Mouse (Mus musculus) liver, adult 2 months (tissue): ENCODE data around the gene Gatd1. TPM values are rescaled to one million over a fixed set of nuclear protein-coding genes. Genes with fewer than 3 reads are reported as not detected.
"Not testable (repeated sequence)": the region's sequence is repeated elsewhere in the genome, so short reads cannot be mapped to it uniquely, and the experiment has no call there.

ENCODE experiments used
- DNase-seq: peaks from one replicate; pipeline ENCODE4 v3.0.0-alpha.2; 2011; ENCODE audit warnings: low read depth, low spot score; ENCODE audit errors: extremely low read depth
- H3K27ac ChIP-seq: fragments of 200-500 bp; replicated peaks from 2 replicates; pipeline ENCODE4 v1.5.1; 2012; ENCODE audit warnings: low read depth, mild to moderate bottlenecking, control low read depth, inconsistent platforms, low read length; ENCODE audit not compliant: insufficient read depth
- H3K27me3 ChIP-seq: fragments of 200-500 bp; 2 replicates; pipeline ENCODE4 v1.6.1; 2012; ENCODE audit warnings: mild to moderate bottlenecking, moderate library complexity, low read length, inconsistent platforms; ENCODE audit not compliant: control insufficient read depth, insufficient read depth
- H3K36me3 ChIP-seq: fragments of 200-500 bp; 2 replicates; pipeline ENCODE4 v1.6.1; 2012; ENCODE audit warnings: low read length, inconsistent platforms; ENCODE audit not compliant: control insufficient read depth, insufficient read depth
- H3K4me1 ChIP-seq: fragments of 200-500 bp; 2 replicates; pipeline ENCODE4 v1.6.1; 2011; ENCODE audit warnings: low read length; ENCODE audit not compliant: control insufficient read depth, insufficient read depth
- H3K4me3 ChIP-seq: fragments of 200-500 bp; 2 replicates; pipeline ENCODE4 v1.5.1; 2011; ENCODE audit warnings: low read depth, mild to moderate bottlenecking, control low read depth, low read length, moderate library complexity; ENCODE audit not compliant: insufficient read depth
- H3K79me2 ChIP-seq: fragments of 200-500 bp; 2 replicates; pipeline ENCODE4 v1.6.1; 2012; ENCODE audit warnings: inconsistent platforms, mild to moderate bottlenecking, low read length, moderate library complexity; ENCODE audit not compliant: control insufficient read depth, insufficient read depth
- H3K9ac ChIP-seq: fragments of 200-500 bp; 2 replicates; pipeline ENCODE4 v1.6.1; 2012; ENCODE audit warnings: low read depth, mild to moderate bottlenecking, control low read depth, inconsistent platforms, low read length
- CTCF ChIP-seq: fragments of 200-500 bp; IDR thresholded peaks from 2 replicates; pipeline ENCODE4 v1.5.1; 2011; ENCODE audit warnings: low read depth, low read length, control low read depth
- POLR2A ChIP-seq: fragments of 200-500 bp; IDR thresholded peaks from 2 replicates; pipeline ENCODE4 v1.6.1; 2011; ENCODE audit warnings: low read length, control low read depth; ENCODE audit not compliant: insufficient read depth; ENCODE audit errors: extremely low read depth
- WGBS: fragments of 180-500 bp; shearing (Covaris S2); methylation state at CpG from one replicate; pipeline ENCODE4 v1.1.7; 2018; 5-methylcytosine and 5-hydroxymethylcytosine counted together
- polyA plus RNA-seq: library from polyadenylated mRNA; depleted of rRNA; stranded (reverse); fragments of >200 nt; gene quantifications from 2 replicates; pipeline ENCODE4 v1.2.3, GENCODE M21; 2012
- total RNA-seq: library from RNA; depleted of rRNA; stranded (reverse); fragments of >200 nt; gene quantifications from 2 replicates; pipeline ENCODE4 v1.2.3, GENCODE M21; 2014

Gene Gatd1
- total and polyA plus RNA-seq, 2 experiments, result 15.1 to 36.2 TPM

DNA sequence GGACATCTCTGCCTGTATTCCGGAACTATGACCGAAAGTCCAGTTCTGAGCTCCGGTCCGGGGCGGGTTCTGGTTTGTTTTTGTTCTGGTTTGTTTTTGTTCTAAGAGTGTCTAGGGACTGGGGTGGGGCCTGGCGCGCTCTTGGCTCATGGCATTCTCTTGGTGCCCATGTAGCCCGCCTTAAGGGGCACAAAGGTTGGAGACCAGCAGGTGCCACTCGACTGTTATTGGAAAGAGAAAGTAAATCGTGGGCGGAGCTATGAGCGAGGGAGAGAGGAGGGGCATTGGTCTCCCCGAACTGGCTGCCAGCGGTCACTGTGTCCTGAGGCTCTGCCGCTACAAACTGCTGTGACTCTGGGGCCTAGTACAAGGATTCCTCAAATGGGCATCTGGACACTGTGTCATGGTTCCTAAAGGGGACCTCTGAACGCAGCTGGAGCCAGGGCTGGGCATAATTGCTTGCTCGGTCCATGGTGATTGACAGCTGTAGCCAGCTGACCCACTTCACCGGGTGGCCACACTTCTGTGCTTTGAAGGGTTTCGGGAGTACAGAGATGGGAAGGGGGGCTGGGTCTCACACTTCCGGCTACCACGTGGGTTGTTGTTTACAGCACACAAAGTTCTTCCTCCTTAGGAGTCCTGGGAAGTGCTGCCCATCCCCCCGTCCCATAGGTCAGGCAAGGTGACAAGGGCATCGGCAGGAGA lies 41.8 kb upstream of the Gatd1 start:
- TF ChIP-seq CTCF, result no peak
- TF ChIP-seq POLR2A, result peak; percentile 66
- Histone ChIP-seq H3K27me3 (no peaks in the 10 kb centered on the region), H3K36me3 (peaks cover 26% of the 10 kb centered on the region; the same call in 1 of the 2 replicates), H3K4me3 (peak overlapping the region; percentile 91), H3K79me2 (peaks cover 8% of the 10 kb centered on the region; the same call in 1 of the 2 replicates), H3K4me1 (peaks cover 18% of the 10 kb centered on the region; the same call in 1 of the 2 replicates), H3K9ac (peak overlapping the region; percentile 98), H3K27ac (peak overlapping the region; percentile 93)
- WGBS, result 0% methylated on average over 23 of the region's 23 CpGs
- peak; percentile 92 for DNase-seq

DNA sequence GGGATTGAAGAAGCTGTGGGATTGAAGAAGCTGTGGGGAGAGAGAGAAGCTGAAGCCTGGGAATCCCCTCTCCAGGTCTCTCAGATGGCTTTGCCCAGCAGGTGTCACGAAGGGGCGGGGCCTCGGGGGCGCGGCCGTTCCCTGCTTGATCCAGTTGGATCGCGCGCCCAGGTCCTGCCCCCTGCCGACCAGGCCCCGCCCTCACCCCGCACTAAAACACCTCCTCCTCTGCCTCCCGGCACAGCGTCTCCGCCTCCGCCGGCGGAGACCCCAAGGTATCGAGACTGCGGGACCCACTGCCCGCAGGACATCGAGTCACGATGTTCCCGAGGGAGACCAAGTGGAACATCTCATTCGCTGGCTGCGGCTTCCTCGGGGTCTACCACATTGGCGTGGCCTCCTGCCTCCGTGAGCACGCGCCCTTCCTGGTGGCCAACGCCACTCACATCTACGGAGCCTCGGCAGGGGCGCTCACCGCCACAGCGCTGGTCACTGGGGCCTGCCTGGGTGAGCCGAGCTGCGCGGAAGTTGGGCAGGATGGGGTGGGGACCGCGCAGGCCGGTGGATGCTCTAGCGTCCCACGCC lies 41.1 kb upstream of the Gatd1 start, which contains the start of gene Pnpla2:
TSS of gene Pnpla2 (plus strand) at position 232 of the 585 bp plus-strand sequence.
- under 1% methylated on average over 45 of the region's 45 CpGs for WGBS
- peaks cover 8% of the 10 kb centered on the region; the same call in 1 of the 2 replicates for H3K79me2 ChIP-seq
- peaks cover 29% of the 10 kb centered on the region; the same call in 1 of the 2 replicates for H3K36me3 ChIP-seq
- TF ChIP-seq CTCF, result no peak
- peak; percentile 99 for TF ChIP-seq POLR2A
- DNase-seq, result peak; percentile 74
- H3K4me3 ChIP-seq, result peak within 1 kb of the TSS; percentile 91
- peak within 1 kb of the TSS; percentile 98 for H3K9ac ChIP-seq
- peak within 1 kb of the TSS; percentile 93 for H3K27ac ChIP-seq
- no peaks in the 10 kb centered on the region for H3K27me3 ChIP-seq
- H3K4me1 ChIP-seq, result peaks cover 18% of the 10 kb centered on the region; the same call in 1 of the 2 replicates

DNA sequence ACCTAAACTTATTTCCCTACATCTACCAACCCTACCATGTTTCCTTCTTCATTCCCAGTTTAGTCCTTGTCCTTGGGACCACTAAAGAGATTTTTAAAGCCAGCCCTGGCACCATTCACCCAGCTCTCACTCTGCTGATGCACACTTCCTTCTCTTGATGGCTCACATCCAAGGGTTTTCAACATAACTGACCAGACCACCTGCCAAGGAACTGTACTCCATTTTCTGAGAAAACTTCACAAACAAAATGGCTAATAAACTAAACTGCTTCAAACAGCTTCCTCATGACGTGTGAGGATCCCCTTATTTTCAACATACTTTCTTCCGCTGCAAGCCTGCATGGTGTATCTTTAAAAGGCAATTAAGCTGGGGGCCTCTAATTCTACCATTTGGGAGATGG lies 39.7 kb upstream of the Gatd1 start:
- H3K9ac ChIP-seq, result no peak overlapping the region
- DNase-seq, result no peak
- TF ChIP-seq POLR2A (no peak), CTCF (no peak)
- H3K27ac ChIP-seq, result no peak overlapping the region
- peaks cover 8% of the 10 kb centered on the region; the same call in 1 of the 2 replicates for H3K79me2 ChIP-seq
- 77% methylated on average over 2 of the region's 2 CpGs for WGBS
- H3K4me1 ChIP-seq, result peaks cover 19% of the 10 kb centered on the region; the same call in 1 of the 2 replicates
- H3K4me3 ChIP-seq, result no peak overlapping the region
- H3K36me3 ChIP-seq, result peaks cover 24% of the 10 kb centered on the region; the same call in 1 of the 2 replicates
- no peaks in the 10 kb centered on the region for H3K27me3 ChIP-seq

GRCm38 (mm10) chr7:141451928-141452327 lies 38.0 kb upstream of the Gatd1 start:
- DNase-seq, result no peak
- peaks cover 7% of the 10 kb centered on the region; the same call in 1 of the 2 replicates for H3K79me2 ChIP-seq
- H3K36me3 ChIP-seq, result peaks cover 15% of the 10 kb centered on the region; the same call in 1 of the 2 replicates
- no peak overlapping the region for H3K27ac ChIP-seq
- no peak overlapping the region for H3K4me3 ChIP-seq
- TF ChIP-seq CTCF (no peak), POLR2A (no peak)
- no peak overlapping the region for H3K9ac ChIP-seq
- peaks cover 12% of the 10 kb centered on the region for H3K4me1 ChIP-seq
- H3K27me3 ChIP-seq, result no peaks in the 10 kb centered on the region

DNA sequence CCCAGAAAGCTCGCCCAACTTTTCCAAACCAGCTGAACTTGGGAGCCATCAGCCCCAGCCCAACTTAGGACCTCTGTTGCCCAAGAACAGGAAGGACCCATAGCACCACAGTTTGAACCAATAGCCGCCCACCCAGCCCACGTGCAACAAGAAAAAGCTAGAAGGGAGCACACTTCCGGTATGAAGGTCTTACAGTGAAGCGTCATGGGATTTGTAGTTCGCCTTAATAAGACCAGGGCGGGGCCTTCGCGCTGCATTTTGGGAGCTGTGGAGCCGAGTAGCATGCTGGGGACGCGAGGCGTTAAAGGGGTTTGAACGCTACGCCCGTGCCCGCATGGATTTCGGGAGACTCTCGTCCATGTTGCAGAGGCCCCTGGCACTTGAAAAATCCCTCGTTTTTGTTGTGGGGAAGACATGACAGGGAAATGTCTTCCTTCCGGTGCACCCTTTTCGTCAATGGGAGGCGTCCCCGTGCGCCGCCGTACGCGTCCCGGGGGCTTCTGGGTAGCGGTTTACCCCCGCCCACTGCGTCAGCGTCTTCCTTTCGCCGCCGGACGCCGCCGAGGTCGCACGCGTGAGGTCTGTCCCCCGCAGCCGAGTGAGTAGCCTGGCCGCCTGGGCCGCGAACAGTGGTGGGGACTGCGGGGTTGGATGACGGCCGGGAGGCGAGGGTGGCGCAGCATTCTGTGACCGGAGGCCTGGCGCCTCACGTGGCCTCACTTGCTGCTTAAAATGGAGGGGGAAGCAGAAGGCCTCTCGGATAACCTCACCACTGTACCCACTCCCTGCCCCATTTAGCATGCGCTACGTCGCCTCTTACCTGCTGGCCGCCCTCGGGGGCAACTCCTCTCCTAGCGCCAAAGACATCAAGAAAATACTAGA lies 33.4 kb upstream of the Gatd1 start, which contains the start of gene Rplp2:
TSS of gene Rplp2 (plus strand) at position 261 of the 882 bp plus-strand sequence.
- peaks cover 4% of the 10 kb centered on the region; the same call in 1 of the 2 replicates for H3K79me2 ChIP-seq
- TF ChIP-seq POLR2A (peak; percentile 91), CTCF (no peak)
- 1% methylated on average over 63 of the region's 63 CpGs for WGBS
- no peaks in the 10 kb centered on the region for H3K27me3 ChIP-seq
- DNase-seq, result peak; percentile 93
- H3K36me3 ChIP-seq, result peaks cover 15% of the 10 kb centered on the region; the same call in 1 of the 2 replicates
- H3K4me3 ChIP-seq, result peak within 1 kb of the TSS; percentile 92
- H3K27ac ChIP-seq, result peak within 1 kb of the TSS; percentile 98
- H3K4me1 ChIP-seq, result peaks cover 14% of the 10 kb centered on the region
- peak within 1 kb of the TSS; percentile 96 for H3K9ac ChIP-seq

- H3K4me3 ChIP-seq, H3K27ac ChIP-seq, H3K9ac ChIP-seq, H3K27me3 ChIP-seq, DNase-seq, H3K79me2 ChIP-seq: not testable (repeated sequence)
- H3K36me3 ChIP-seq, result peaks cover 12% of the 10 kb centered on the region; the same call in 1 of the 2 replicates
- peaks cover 14% of the 10 kb centered on the region for H3K4me1 ChIP-seq
- WGBS, result 45% methylated on average over 3 of the region's 3 CpGs
Observed at GRCm38 (mm10) chr7:141446374-141446773, 32.4 kb upstream of the Gatd1 start.
